Mouse (Mus musculus): ENCODE results near the gene Klhdc7b.
"Not testable (repeated sequence)": the region's sequence is repeated elsewhere in the genome, so short reads cannot be mapped to it uniquely, and the experiment has no call there.

Klhdc7b gene

GRCm38 (mm10) chr15:89428136-89428790, 43.5 kb downstream of the Klhdc7b start:
- no peak for DNase-seq (ENCODE audit: low read depth, low spot score)

GRCm38 (mm10) chr15:89428821-89429351, 44.2 kb downstream of the Klhdc7b start:
- no peak for DNase-seq (ENCODE audit: low read depth, low spot score)

GRCm38 (mm10) chr15:89429352-89430221, 44.9 kb downstream of the Klhdc7b start, which contains the start of the genes C730034F03Rik, Gm44502 and Chkb:
C730034F03Rik (plus strand) TSS chr15:89429589.
Gm44502 (minus strand) TSS chr15:89429696.
Chkb (minus strand) TSS chr15:89429908.
- peak; percentile 87 for DNase-seq (ENCODE audit: low read depth, low spot score)

- DNase-seq (ENCODE audit: low read depth, low spot score) = no peak
Observed at GRCm38 (mm10) chr15:89430341-89430740, 45.6 kb downstream of the Klhdc7b start.

GRCm38 (mm10) chr15:89430771-89431170, 46.1 kb downstream of the Klhdc7b start:
- DNase-seq (ENCODE audit: low read depth, low spot score) = not testable (repeated sequence)

GRCm38 (mm10) chr15:89431271-89431670, 46.6 kb downstream of the Klhdc7b start:
- no peak for DNase-seq (ENCODE audit: low read depth, low spot score)

- no peak for DNase-seq (ENCODE audit: low read depth, low spot score)
Observed at GRCm38 (mm10) chr15:89431806-89432205, 47.1 kb downstream of the Klhdc7b start.

GRCm38 (mm10) chr15:89432946-89433345, 48.2 kb downstream of the Klhdc7b start:
- no peak for DNase-seq (ENCODE audit: low read depth, low spot score)

- no peak for DNase-seq (ENCODE audit: low read depth, low spot score)
Observed at GRCm38 (mm10) chr15:89434136-89434535, 49.4 kb downstream of the Klhdc7b start.

GRCm38 (mm10) chr15:89435878-89436277, 51.2 kb downstream of the Klhdc7b start:
- no peak for DNase-seq (ENCODE audit: low read depth, low spot score)
